Mouse (Mus musculus) embryonic facial prominence, embryonic 13.5 days (tissue): ENCODE measurements around the gene Acot7. TPM values are rescaled to one million over a fixed set of nuclear protein-coding genes. Genes with fewer than 3 reads are reported as not detected.

Experiments used
- ATAC-seq: fragments of 200-750 bp; cut with Nextera tagmentation; 2 replicates; pipeline ENCODE4 v1.8.0; 2017; ENCODE audit warnings: low read depth; ENCODE audit not compliant: insufficient number of reproducible peaks, insufficient read depth, low FRiP score, low TSS enrichment
- H3K27ac ChIP-seq: fragments of 300-500 bp; sonication (generic); 2 replicates; pipeline ENCODE4 v1.5.1; 2015; ENCODE audit warnings: moderate library complexity, mild to moderate bottlenecking, inconsistent platforms
- H3K27me3 ChIP-seq: fragments of 300-500 bp; sonication (generic); 2 replicates; pipeline ENCODE4 v1.6.1; 2015; ENCODE audit warnings: mild to moderate bottlenecking, inconsistent platforms
- H3K36me3 ChIP-seq: fragments of 300-500 bp; sonication (generic); 2 replicates; pipeline ENCODE4 v1.6.1; 2015; ENCODE audit warnings: mild to moderate bottlenecking, inconsistent platforms
- H3K4me1 ChIP-seq: fragments of 300-500 bp; sonication (generic); 2 replicates; pipeline ENCODE4 v1.6.1; 2015; ENCODE audit warnings: inconsistent platforms
- H3K4me2 ChIP-seq: fragments of 300-500 bp; sonication (generic); 2 replicates; pipeline ENCODE4 v1.6.1; 2015; ENCODE audit warnings: moderate library complexity, mild to moderate bottlenecking, inconsistent platforms
- H3K4me3 ChIP-seq: fragments of 300-500 bp; sonication (generic); 2 replicates; pipeline ENCODE4 v1.5.1; 2015; ENCODE audit warnings: mild to moderate bottlenecking, inconsistent platforms
- H3K9ac ChIP-seq: fragments of 300-500 bp; sonication (generic); 2 replicates; pipeline ENCODE4 v1.6.1; 2015; ENCODE audit warnings: mild to moderate bottlenecking, inconsistent platforms
- H3K9me3 ChIP-seq: fragments of 300-500 bp; sonication (generic); 2 replicates; pipeline ENCODE4 v1.6.1; 2016; ENCODE audit warnings: inconsistent platforms
- WGBS: fragments of 180-500 bp; shearing (Covaris S2); methylation state at CpG from one replicate; pipeline ENCODE4 v1.1.7; 2015; ENCODE audit warnings: mixed read lengths; 5-methylcytosine and 5-hydroxymethylcytosine counted together
- polyA plus RNA-seq: library from polyadenylated mRNA; unstranded; fragments of >200 nt; fragmentation: Nextera tagmentation; extraction: Ambion mirVana; gene quantifications from 2 replicates; pipeline ENCODE4 v1.2.1, GENCODE M21; 2015

Gene Acot7
- polyA plus RNA-seq, 1 experiment from 2014 or later, result 48.5 TPM

DNA sequence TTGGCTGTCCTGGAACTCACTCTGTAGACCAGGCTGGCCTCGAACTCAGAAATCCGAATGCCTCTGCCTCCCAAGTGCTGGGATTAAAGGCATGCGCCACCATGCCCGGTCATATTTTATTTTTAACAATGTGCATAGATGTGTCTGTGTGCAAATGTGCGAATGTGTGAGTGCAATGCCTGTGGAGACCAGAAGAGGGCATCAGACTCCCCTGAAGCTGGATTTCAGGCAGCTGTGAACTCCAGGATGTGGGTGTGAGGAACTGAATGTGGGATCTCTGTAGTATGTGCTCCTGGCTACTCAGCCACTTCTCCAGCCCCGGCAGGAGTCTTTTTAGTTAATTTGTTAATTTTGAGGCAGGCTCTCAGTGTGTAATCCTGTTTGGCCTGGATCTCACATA lies 6.4 kb upstream of the Acot7 start:
- no peak for ATAC-seq
- Histone ChIP-seq H3K4me1 (no peaks in the 10 kb centered on the region), H3K27me3 (peaks cover 27% of the 10 kb centered on the region), H3K27ac (no peak overlapping the region), H3K36me3 (no peaks in the 10 kb centered on the region), H3K9ac (no peak overlapping the region), H3K9me3 (peaks cover 4% of the 10 kb centered on the region; the same call in 1 of the 2 replicates), H3K4me3 (no peak overlapping the region), H3K4me2 (no peak overlapping the region)
- WGBS, result 86% methylated on average over 6 of the region's 6 CpGs

DNA sequence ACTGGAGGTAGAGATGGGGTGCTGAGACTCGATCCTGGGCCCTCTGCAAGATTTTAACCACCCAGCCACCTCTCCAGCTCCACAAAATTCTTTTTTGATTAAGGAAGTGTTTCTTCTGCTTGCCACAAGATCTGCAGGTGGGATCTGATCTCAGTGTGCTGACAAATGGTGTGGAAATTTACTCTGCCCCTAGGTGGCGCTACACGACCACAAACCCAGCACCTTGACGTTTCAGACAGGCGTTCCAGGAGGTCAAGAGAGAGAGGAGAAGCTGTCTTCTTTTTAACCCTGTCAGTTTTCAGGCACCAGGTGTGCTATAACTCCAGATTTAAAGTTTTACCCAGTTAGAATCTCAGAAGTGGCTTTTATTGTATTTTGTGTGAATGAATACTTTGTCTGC lies 4.9 kb upstream of the Acot7 start:
- no peak for ATAC-seq
- Histone ChIP-seq H3K36me3 (no peaks in the 10 kb centered on the region), H3K27ac (no peak overlapping the region), H3K27me3 (peaks cover 30% of the 10 kb centered on the region), H3K4me1 (peaks cover 6% of the 10 kb centered on the region), H3K9me3 (peaks cover 4% of the 10 kb centered on the region; the same call in 1 of the 2 replicates), H3K4me3 (no peak overlapping the region), H3K4me2 (no peak overlapping the region), H3K9ac (no peak overlapping the region)
- under 1% methylated on average over 5 of the region's 5 CpGs for WGBS

DNA sequence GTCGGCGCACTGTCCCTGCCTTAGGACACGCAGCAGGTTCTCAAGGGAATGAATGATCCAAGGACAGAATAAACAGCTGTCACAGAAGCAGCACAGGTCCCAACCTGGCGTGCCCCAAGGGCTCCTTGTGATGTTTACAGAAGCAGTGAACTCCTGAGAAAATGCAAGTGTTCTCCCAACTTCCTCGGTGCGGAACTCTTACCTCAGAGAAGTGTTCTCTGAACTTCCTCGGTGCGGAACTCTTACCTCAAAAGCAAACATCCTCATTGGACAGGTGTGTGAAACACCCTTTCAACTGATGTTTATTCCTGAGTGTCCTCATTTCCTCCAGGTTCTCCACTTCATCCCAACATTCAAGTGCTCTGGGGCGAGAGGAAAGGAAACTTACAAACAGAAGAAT lies 4.0 kb upstream of the Acot7 start:
- WGBS, result 81% methylated on average over 9 of the region's 9 CpGs
- Histone ChIP-seq H3K36me3 (no peaks in the 10 kb centered on the region), H3K4me3 (no peak overlapping the region), H3K4me1 (peaks cover 13% of the 10 kb centered on the region), H3K9me3 (peaks cover 4% of the 10 kb centered on the region; the same call in 1 of the 2 replicates), H3K27me3 (peaks cover 39% of the 10 kb centered on the region), H3K4me2 (no peak overlapping the region), H3K9ac (no peak overlapping the region), H3K27ac (no peak overlapping the region)
- no peak for ATAC-seq

DNA sequence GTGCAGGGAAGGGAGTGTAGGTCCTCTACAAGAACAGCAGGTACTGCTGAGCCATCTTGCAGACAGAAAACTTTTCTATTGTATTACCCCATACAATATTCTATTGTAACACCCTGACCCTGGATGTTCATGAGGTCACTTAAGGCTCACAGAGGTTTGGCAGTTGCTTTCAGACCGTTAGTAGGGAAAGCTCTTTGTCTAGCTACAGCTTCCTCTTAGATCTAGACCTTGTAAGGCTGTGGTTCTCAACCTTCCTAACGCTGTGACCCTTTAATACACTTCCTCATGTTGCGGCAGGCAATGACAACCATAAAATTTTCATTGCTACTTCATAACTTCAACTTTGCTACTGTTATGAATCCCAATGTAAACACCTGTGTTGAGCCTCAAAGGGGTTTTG lies 1.3 kb upstream of the Acot7 start:
- H3K4me1 ChIP-seq, result peaks cover 15% of the 10 kb centered on the region
- H3K4me3 ChIP-seq, result no peak overlapping the region
- ATAC-seq, result no peak
- 70% methylated on average over 3 of the region's 3 CpGs for whole genome bisulfite sequencing
- H3K9me3 ChIP-seq, result peaks cover 1% of the 10 kb centered on the region; the same call in 1 of the 2 replicates
- H3K36me3 ChIP-seq, result no peaks in the 10 kb centered on the region
- 0 out of 2 replicates have a peak overlapping the region, but pooled peaks have one; percentile 96 for H3K4me2 ChIP-seq
- H3K9ac ChIP-seq, result no peak overlapping the region
- H3K27me3 ChIP-seq, result peaks cover 42% of the 10 kb centered on the region
- H3K27ac ChIP-seq, result no peak overlapping the region

DNA sequence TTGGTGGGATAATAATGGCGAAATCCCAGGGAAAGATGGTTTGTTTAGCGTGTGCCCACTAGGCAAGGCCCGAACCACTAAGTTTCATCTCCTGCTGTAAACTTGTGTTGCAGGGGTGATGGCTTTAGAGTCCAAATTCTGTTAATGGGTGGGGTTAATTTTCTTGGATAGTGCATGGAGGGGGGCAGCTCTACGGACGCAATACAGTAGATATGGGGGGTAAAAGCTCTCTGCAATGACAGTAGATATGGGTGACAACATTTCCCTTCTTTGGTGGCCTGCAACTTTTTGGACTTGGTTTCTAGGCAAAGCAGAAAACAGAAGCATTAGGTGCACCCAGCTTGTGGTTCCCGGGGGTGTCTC lies 779 bp upstream of the Acot7 start:
- Histone ChIP-seq H3K4me2 (peak overlapping the region; percentile 96), H3K27me3 (peaks cover 42% of the 10 kb centered on the region), H3K27ac (0 out of 2 replicates have a peak overlapping the region, but pooled peaks have one; percentile 62), H3K4me3 (peak overlapping the region; percentile 62), H3K9me3 (no peaks in the 10 kb centered on the region), H3K4me1 (peaks cover 15% of the 10 kb centered on the region), H3K36me3 (no peaks in the 10 kb centered on the region), H3K9ac (peak overlapping the region; percentile 90)
- no peak for ATAC-seq
- 66% methylated on average over 6 of the region's 6 CpGs for WGBS

DNA sequence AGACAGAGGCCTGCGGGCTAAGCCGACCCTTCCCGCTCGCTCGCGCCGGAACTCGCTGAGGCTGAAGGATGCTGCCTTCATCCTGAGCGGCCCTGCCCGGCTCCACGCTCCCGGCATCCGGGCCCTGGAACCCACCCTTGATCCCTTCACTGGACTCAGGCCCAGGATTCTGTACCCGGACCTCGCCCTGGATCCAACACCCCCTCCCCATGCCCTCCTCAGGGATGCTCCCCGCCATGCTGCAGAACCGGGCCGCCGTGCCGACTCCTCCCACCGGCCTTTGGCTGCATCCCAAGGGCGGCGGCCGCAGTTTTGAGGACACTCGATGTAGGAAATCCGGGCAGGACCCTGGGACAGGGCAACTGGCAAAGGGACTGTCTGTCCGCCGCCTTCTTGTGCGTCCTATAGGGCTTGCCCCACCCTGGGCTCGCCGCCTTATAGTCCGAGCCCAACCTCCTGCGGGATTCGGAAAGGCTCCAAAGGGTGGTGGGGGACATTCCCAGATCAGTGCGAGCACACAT lies 470 bp downstream of the Acot7 start:
- Histone ChIP-seq H3K4me2 (peak overlapping the region; percentile 96), H3K36me3 (no peaks in the 10 kb centered on the region), H3K27me3 (peaks cover 42% of the 10 kb centered on the region), H3K4me3 (peak overlapping the region; percentile 62), H3K4me1 (peaks cover 15% of the 10 kb centered on the region), H3K9me3 (no peaks in the 10 kb centered on the region), H3K9ac (peak overlapping the region; percentile 66), H3K27ac (no peak overlapping the region)
- under 1% methylated on average over 35 of the region's 35 CpGs for WGBS
- peak; percentile 56 for ATAC-seq

DNA sequence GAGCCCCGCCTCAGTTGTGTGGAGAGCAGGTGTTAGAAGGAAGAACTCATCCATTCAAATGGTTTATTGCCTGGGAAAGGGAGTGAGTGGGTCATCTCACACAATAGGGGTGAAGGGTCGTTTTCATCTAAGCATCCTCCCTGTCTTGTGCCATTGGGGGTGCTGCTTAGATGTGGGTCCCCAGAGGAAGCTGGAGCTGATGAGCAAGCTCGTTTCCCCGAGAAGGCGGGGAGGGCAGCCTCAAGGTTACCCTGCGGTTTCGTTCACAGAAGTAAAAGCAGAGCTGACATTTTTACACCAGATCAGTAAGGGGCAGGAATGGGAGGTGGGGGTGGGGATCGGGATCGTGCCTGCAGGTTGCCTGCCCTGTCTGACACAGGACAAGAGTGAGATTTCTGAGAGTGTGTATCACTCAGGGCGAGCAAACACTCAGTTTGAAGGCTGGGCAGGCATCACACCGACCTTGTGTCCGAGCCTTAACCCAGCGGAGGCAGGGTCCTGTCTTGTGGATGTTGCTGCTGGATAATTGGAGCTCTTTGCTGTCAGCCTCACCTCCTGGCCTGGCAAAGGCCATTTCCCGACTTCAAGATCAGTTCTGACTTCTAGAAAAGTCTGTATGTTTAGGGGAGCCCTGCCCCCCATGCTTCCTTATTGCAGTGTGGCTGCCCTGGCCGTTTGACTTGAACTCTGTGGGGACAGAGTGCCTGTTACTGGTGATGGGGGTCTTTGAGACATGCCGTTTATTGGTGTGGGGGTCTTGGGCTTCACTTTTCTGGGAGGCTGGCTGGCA lies 1.2 kb downstream of the Acot7 start:
- peaks cover 42% of the 10 kb centered on the region for H3K27me3 ChIP-seq
- no peaks in the 10 kb centered on the region for H3K9me3 ChIP-seq
- peak overlapping the region; percentile 96 for H3K4me2 ChIP-seq
- WGBS, result 32% methylated on average over 16 of the region's 16 CpGs
- no peaks in the 10 kb centered on the region for H3K36me3 ChIP-seq
- peak overlapping the region; percentile 62 for H3K4me3 ChIP-seq
- no peak for ATAC-seq
- H3K4me1 ChIP-seq, result peaks cover 15% of the 10 kb centered on the region
- peak overlapping the region; percentile 66 for H3K9ac ChIP-seq
- H3K27ac ChIP-seq, result no peak overlapping the region

DNA sequence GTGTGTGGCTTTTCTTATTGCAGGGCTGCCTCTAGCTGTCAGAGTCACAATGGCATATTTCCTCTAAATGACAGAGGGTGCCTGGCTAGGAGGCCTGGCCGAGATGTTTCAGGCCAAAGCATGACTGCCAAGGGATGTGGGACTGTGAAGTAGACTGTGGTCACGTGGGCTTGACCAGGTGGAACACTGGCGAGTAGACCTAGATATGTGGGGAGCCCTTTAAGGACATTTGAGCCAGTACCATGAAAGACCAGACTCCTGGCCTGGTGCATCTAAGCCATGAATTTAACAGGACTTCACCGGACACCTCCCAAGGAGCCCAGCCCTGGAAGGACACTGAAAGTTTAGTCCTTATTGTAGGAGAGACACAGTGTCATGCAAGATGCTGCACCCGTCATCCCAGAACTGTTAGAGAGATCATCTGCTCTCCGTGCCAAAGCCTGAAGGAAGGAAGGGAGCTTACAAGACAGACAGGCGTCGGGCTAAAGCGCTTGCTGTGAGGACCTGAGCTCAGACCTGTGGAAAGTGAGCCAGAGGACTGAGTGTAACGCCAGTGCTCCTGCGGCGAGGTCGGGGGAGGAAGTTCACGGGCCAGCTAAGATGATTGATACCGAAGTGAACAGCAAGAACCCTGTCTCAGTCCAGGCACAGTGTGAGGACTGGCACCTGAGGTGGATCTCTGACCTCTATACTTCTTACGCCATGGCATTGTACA lies 2.2 kb downstream of the Acot7 start:
- 86% methylated on average over 16 of the region's 16 CpGs for WGBS
- no peak overlapping the region for H3K27ac ChIP-seq
- no peak overlapping the region for H3K4me3 ChIP-seq
- H3K36me3 ChIP-seq, result no peaks in the 10 kb centered on the region
- no peak overlapping the region for H3K9ac ChIP-seq
- ATAC-seq, result no peak
- no peaks in the 10 kb centered on the region for H3K9me3 ChIP-seq
- no peak overlapping the region for H3K4me2 ChIP-seq
- peaks cover 35% of the 10 kb centered on the region for H3K27me3 ChIP-seq
- peaks cover 20% of the 10 kb centered on the region for H3K4me1 ChIP-seq

DNA sequence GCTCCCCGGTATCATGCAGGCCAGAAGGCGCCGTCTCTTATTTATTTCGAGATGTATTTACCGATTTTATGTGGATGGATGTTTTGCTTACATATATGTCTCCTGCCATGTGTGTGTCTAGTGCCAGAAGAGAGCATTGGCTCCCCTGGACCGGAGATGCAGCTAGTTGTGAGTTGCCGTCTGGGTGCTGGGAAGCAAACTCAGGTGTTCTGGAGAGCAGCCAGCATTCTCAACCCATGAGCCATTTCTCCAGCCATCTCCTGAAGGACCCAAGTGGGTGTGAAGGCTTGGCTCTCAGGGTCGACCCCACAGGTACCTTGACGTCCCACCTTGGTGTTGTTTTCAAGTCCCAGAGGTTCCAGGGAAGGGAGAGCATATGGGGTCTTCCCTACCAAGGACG lies 4.3 kb downstream of the Acot7 start:
- H3K36me3 ChIP-seq, result no peaks in the 10 kb centered on the region
- H3K9me3 ChIP-seq, result no peaks in the 10 kb centered on the region
- no peak for ATAC-seq
- H3K27ac ChIP-seq, result no peak overlapping the region
- no peak overlapping the region for H3K9ac ChIP-seq
- peaks cover 25% of the 10 kb centered on the region for H3K27me3 ChIP-seq
- H3K4me1 ChIP-seq, result peaks cover 37% of the 10 kb centered on the region
- no peak overlapping the region for H3K4me2 ChIP-seq
- 84% methylated on average over 10 of the region's 10 CpGs for WGBS
- H3K4me3 ChIP-seq, result no peak overlapping the region

DNA sequence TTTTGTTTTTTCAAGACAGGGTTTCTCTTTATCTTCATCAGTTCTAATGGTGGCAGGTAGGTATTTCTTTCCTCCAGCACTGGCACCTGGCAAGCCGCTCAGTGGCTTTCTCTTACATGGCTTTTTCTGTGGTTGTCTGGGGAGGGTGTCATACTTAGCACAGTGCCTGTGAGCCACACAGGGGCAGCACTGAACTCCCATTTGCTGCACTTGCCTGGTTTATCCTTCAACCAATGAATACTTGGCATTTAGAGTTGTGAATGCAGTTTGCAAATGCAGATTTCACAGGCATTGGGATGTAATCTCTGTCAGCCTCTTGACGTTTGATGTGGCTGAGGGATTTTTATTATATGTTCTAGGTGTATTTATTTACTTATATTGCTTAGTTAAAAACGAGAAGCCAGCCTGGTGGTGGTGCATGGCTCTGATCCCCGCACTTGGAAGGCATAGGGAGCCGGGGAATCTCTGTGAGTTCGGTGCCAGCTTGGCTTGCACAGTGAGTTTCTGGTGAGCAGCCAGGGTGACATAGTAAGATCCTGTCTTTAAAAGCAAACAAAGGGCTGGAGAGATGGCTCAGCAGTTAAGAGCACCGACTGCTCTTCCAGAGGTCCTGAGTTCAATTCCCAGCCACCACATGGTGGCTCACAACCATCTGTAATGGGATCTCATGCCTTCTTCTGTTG lies 6.6 kb downstream of the Acot7 start:
- Histone ChIP-seq H3K27ac (peak overlapping the region; percentile 92; the same call in 1 of the 2 replicates), H3K9ac (no peak overlapping the region), H3K36me3 (no peaks in the 10 kb centered on the region), H3K27me3 (peaks cover 10% of the 10 kb centered on the region), H3K4me3 (no peak overlapping the region), H3K4me1 (peaks cover 26% of the 10 kb centered on the region), H3K4me2 (no peak overlapping the region), H3K9me3 (no peaks in the 10 kb centered on the region)
- ATAC-seq, result no peak
- WGBS, result 67% methylated on average over 7 of the region's 7 CpGs

DNA sequence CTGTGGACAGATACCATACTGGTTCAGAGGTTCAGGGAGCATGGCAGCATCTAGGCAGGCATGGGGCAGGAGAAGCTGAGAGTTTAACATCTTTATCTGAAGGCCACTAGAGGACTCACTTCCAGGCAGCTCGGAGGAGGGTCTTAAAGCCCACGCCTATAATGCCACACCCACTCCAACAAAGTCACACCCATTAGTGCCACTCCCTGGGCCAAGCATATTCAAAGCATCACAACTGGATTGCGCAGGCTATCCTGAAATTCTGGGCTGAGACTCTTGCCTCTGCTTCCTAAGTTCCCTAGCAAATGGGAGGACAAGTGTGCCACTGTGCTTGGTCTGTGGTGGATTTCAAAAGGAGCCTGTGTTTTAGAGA lies 7.2 kb downstream of the Acot7 start:
- Histone ChIP-seq H3K27me3 (peaks cover 4% of the 10 kb centered on the region), H3K4me3 (peak overlapping the region; percentile 33), H3K9me3 (no peaks in the 10 kb centered on the region), H3K27ac (peak overlapping the region; percentile 92), H3K4me2 (peak overlapping the region; percentile 61), H3K9ac (peak overlapping the region; percentile 66), H3K36me3 (no peaks in the 10 kb centered on the region), H3K4me1 (peaks cover 30% of the 10 kb centered on the region)
- ATAC-seq, result peak; percentile 65
- 1% methylated on average over 3 of the region's 3 CpGs for WGBS
